Mouse (Mus musculus) lung, postnatal 0 days (tissue): ENCODE results near the gene Tmem184b.

Source experiments
- CTCF ChIP-seq: IDR thresholded peaks from 2 replicates; pipeline ENCODE4 v1.5.1; 2016; ENCODE audit warnings: antibody characterized with exemption, mild to moderate bottlenecking
- EP300 ChIP-seq: IDR thresholded peaks from 2 replicates; pipeline ENCODE4 v1.6.1; 2016; ENCODE audit warnings: antibody characterized with exemption, mild to moderate bottlenecking, control low read depth

GRCm38 (mm10) chr15:79379658-79380057 lies 23.7 kb downstream of the Tmem184b start:
- no peak for TF ChIP-seq EP300
- no peak for TF ChIP-seq CTCF
